Mouse (Mus musculus): ENCODE results near the gene Mmp19. TPM values are rescaled to one million over a fixed set of nuclear protein-coding genes. Genes with fewer than 3 reads are reported as not detected.

The Mmp19 gene
- total and polyA plus RNA-seq, 2 experiments from 2014 or later = 0.36 to 0.57 TPM

- no peak for TF ChIP-seq CTCF (IDR thresholded peaks at IDR 0.05; ENCODE audit: low read depth)
- 94% methylated on average over 10 of the region's 10 CpGs for WGBS
Observed at GRCm38 (mm10) chr10:128745946-128746613, 44.6 kb upstream of the Mmp19 start.

GRCm38 (mm10) chr10:128746972-128747645 lies 43.6 kb upstream of the Mmp19 start:
- DNase-seq (no peak), ATAC-seq (no peak)
- H3K4me1 ChIP-seq (ENCODE audit: insufficient read depth) = peaks cover 16% of the 10 kb centered on the region
- peak overlapping the region; percentile 79 for H3K4me3 ChIP-seq (ENCODE audit: low read depth, low read length)
- WGBS = 45% methylated on average over 8 of the region's 9 CpGs
- H3K4me2 ChIP-seq (ENCODE audit: low read depth) = peak overlapping the region; percentile 91
- no peaks in the 10 kb centered on the region for H3K36me3 ChIP-seq (ENCODE audit: insufficient read depth)
- TF ChIP-seq CTCF (IDR thresholded peaks at IDR 0.05; ENCODE audit: low read depth) = no peak
- H3K27ac ChIP-seq (ENCODE audit: low read depth, low read length) = peak overlapping the region; percentile 94
- no peaks in the 10 kb centered on the region for H3K9me3 ChIP-seq (ENCODE audit: low read length)
- peaks cover 14% of the 10 kb centered on the region; the same call in 1 of the 2 replicates for H3K27me3 ChIP-seq (ENCODE audit: insufficient read depth, low read length)
- peak overlapping the region; percentile 83 for H3K9ac ChIP-seq

More at GRCm38 (mm10) chr10:128745946-128746613, 44.6 kb upstream of the Mmp19 start:
- H3K4me1 ChIP-seq (ENCODE audit: insufficient read depth) = peaks cover 16% of the 10 kb centered on the region
- H3K27me3 ChIP-seq (ENCODE audit: insufficient read depth, low read length) = peaks cover 15% of the 10 kb centered on the region; the same call in 1 of the 2 replicates
- H3K36me3 ChIP-seq (ENCODE audit: insufficient read depth) = no peaks in the 10 kb centered on the region
- no peak overlapping the region for H3K4me2 ChIP-seq (ENCODE audit: low read depth)
- no peak overlapping the region for H3K27ac ChIP-seq (ENCODE audit: low read depth, low read length)
- H3K9me3 ChIP-seq (ENCODE audit: low read length) = no peaks in the 10 kb centered on the region
- no peak overlapping the region for H3K4me3 ChIP-seq (ENCODE audit: low read depth, low read length)
- no peak for DNase-seq
- no peak overlapping the region for H3K9ac ChIP-seq
- no peak for ATAC-seq

GRCm38 (mm10) chr10:128747646-128748251 lies 43.0 kb upstream of the Mmp19 start, which contains the start of gene Pym1:
Gene Pym1, plus strand, starts transcription at chr10:128747889.
- Histone ChIP-seq H3K9me3 (ENCODE audit: low read length) (no peaks in the 10 kb centered on the region), H3K9ac (peak within 1 kb of the TSS; percentile 83), H3K4me1 (ENCODE audit: insufficient read depth) (peaks cover 16% of the 10 kb centered on the region), H3K4me3 (ENCODE audit: low read depth, low read length) (peak within 1 kb of the TSS; percentile 79), H3K27me3 (ENCODE audit: insufficient read depth, low read length) (peaks cover 9% of the 10 kb centered on the region; the same call in 1 of the 2 replicates), H3K27ac (ENCODE audit: low read depth, low read length) (peak within 1 kb of the TSS; percentile 94), H3K36me3 (ENCODE audit: insufficient read depth) (no peaks in the 10 kb centered on the region), H3K4me2 (ENCODE audit: low read depth) (peak within 1 kb of the TSS; percentile 91)
- DNase-seq (peak; percentile 43), ATAC-seq (peak; percentile 46)
- WGBS = 2% methylated on average over 36 of the region's 36 CpGs
- no peak for TF ChIP-seq CTCF (IDR thresholded peaks at IDR 0.05; ENCODE audit: low read depth)

DNA sequence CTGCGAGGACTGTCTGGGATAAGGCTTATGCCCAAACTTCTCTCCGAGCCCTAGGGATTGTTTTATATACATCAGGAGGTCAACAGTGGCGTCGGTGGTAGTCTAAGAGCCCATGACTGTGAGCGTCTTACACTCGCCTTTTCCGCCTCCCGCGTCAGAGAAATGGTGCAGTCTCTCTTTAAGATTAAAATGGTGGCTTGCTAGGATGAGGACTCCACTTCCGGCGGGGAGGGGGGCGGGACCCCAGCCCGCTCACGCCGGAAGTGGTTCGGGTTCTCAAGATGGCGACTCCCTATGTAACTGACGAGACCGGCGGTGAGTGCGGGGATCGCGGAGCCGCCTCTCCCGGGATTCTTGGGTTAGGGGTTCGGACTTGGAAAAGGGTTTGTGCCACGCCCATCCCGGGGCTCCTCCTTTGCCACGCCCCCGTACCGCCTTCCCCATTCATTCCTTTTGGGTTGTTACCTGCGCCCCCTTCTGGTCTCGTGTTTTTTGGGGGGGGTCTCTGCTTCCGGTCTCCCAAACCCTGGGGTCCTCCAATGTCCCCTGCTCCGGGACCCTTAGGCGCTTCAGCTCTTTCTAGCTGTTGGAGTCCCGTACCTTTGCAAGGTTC lies 42.4 kb upstream of the Mmp19 start:
- H3K27ac ChIP-seq (ENCODE audit: low read depth, low read length) = peak overlapping the region; percentile 94
- H3K36me3 ChIP-seq (ENCODE audit: insufficient read depth) = no peaks in the 10 kb centered on the region
- H3K9ac ChIP-seq = peak overlapping the region; percentile 83
- peak; percentile 96 for DNase-seq
- TF ChIP-seq CTCF (IDR thresholded peaks at IDR 0.05; ENCODE audit: low read depth) = peak; percentile 70
- under 1% methylated on average over 37 of the region's 37 CpGs for WGBS
- H3K4me3 ChIP-seq (ENCODE audit: low read depth, low read length) = peak overlapping the region; percentile 79
- peaks cover 8% of the 10 kb centered on the region; the same call in 1 of the 2 replicates for H3K27me3 ChIP-seq (ENCODE audit: insufficient read depth, low read length)
- peak; percentile 97 for ATAC-seq
- no peaks in the 10 kb centered on the region for H3K9me3 ChIP-seq (ENCODE audit: low read length)
- peak overlapping the region; percentile 91 for H3K4me2 ChIP-seq (ENCODE audit: low read depth)
- peaks cover 16% of the 10 kb centered on the region for H3K4me1 ChIP-seq (ENCODE audit: insufficient read depth)

DNA sequence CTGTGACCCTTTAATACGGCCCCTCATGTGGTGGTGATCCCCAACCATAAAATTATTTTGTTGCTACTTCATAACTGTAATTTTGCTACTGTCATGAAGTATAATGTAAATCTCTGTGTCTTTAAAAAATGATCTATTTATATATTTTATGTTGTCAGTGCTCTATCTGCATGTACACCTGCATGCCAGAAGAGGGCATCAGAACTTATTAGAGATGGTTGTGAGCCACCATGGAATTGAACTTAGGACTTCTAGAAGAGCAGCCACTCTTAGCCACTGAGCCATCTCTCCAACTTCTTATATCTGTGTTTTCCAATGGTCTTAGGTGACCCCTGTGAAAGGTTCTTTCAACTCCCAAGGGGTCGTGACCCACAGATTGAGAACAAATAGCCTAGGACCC lies 17.8 kb upstream of the Mmp19 start:
- TF ChIP-seq CTCF (IDR thresholded peaks at IDR 0.05; ENCODE audit: low read depth) = no peak; the same call in 1 of the 2 replicates
- Histone ChIP-seq H3K4me1 (ENCODE audit: insufficient read depth) (no peaks in the 10 kb centered on the region), H3K27me3 (ENCODE audit: insufficient read depth, low read length) (no peaks in the 10 kb centered on the region), H3K9me3 (ENCODE audit: low read length) (no peaks in the 10 kb centered on the region), H3K9ac (no peak overlapping the region), H3K36me3 (ENCODE audit: insufficient read depth) (no peaks in the 10 kb centered on the region), H3K4me3 (ENCODE audit: low read depth, low read length) (no peak overlapping the region), H3K27ac (ENCODE audit: low read depth, low read length) (no peak overlapping the region), H3K4me2 (ENCODE audit: low read depth) (no peak overlapping the region)
- DNase-seq = no peak
- no peak for ATAC-seq
- 92% methylated on average over 2 of the region's 2 CpGs for WGBS

- ATAC-seq = no peak
- H3K9me3 ChIP-seq (ENCODE audit: low read length) = no peaks in the 10 kb centered on the region
- H3K4me2 ChIP-seq (ENCODE audit: low read depth) = no peak overlapping the region
- 27% methylated on average over 5 of the region's 5 CpGs for WGBS
- peak; percentile 51 for TF ChIP-seq CTCF (IDR thresholded peaks at IDR 0.05; ENCODE audit: low read depth)
- no peaks in the 10 kb centered on the region for H3K4me1 ChIP-seq (ENCODE audit: insufficient read depth)
- no peak overlapping the region for H3K4me3 ChIP-seq (ENCODE audit: low read depth, low read length)
- no peaks in the 10 kb centered on the region for H3K27me3 ChIP-seq (ENCODE audit: insufficient read depth, low read length)
- H3K36me3 ChIP-seq (ENCODE audit: insufficient read depth) = no peaks in the 10 kb centered on the region
- no peak overlapping the region for H3K9ac ChIP-seq
- no peak for DNase-seq
- H3K27ac ChIP-seq (ENCODE audit: low read depth, low read length) = no peak overlapping the region
Observed at GRCm38 (mm10) chr10:128773685-128774084, 17.0 kb upstream of the Mmp19 start.

Measured in forebrain, postnatal 0 days (tissue).